Mouse (Mus musculus) spleen, postnatal 36 days (tissue): ENCODE results near the gene Cdca7.

ENCODE experiments used
- DNase-seq, 2 experiments: peaks; one replicate each; pipeline ENCODE4 v3.0.0; 2022; ENCODE audit warnings: low spot score in 2 of 2, mixed read lengths in 1 of 2

Gene Cdca7

GRCm38 (mm10) chr2:72475797-72476485 lies at the start of gene Cdca7:
Cdca7 (plus strand) TSS chr2:72476159.
- peak; percentile 71 for DNase-seq

- no peak for DNase-seq
Measured at GRCm38 (mm10) chr2:72426776-72427175, 49.2 kb upstream of the Cdca7 start.

GRCm38 (mm10) chr2:72427288-72427687 lies 48.7 kb upstream of the Cdca7 start:
- DNase-seq, result no peak

GRCm38 (mm10) chr2:72438941-72439533 lies 36.9 kb upstream of the Cdca7 start:
- DNase-seq, result no peak

GRCm38 (mm10) chr2:72441010-72441409 lies 34.9 kb upstream of the Cdca7 start:
- DNase-seq, result no peak

GRCm38 (mm10) chr2:72442825-72443224 lies 33.1 kb upstream of the Cdca7 start:
- DNase-seq, result peak in 1 of 2 experiments; percentile 3

- no peak for DNase-seq
Measured at GRCm38 (mm10) chr2:72443960-72444359, 32.0 kb upstream of the Cdca7 start.

GRCm38 (mm10) chr2:72446106-72446505 lies 29.9 kb upstream of the Cdca7 start:
- no peak for DNase-seq

GRCm38 (mm10) chr2:72446615-72447014 lies 29.3 kb upstream of the Cdca7 start:
- DNase-seq, result no peak

GRCm38 (mm10) chr2:72453563-72453962 lies 22.4 kb upstream of the Cdca7 start:
- DNase-seq, result no peak

GRCm38 (mm10) chr2:72456189-72456588 lies 19.8 kb upstream of the Cdca7 start:
- no peak for DNase-seq

- no peak for DNase-seq
Measured at GRCm38 (mm10) chr2:72464376-72465014, 11.5 kb upstream of the Cdca7 start.

- DNase-seq, result no peak
Measured at GRCm38 (mm10) chr2:72467604-72468003, 8.4 kb upstream of the Cdca7 start.

GRCm38 (mm10) chr2:72471415-72472070 lies 4.4 kb upstream of the Cdca7 start:
- DNase-seq, result no peak

- DNase-seq, result no peak
Measured at GRCm38 (mm10) chr2:72474531-72475287, 1.2 kb upstream of the Cdca7 start.

- DNase-seq, result no peak
Measured at GRCm38 (mm10) chr2:72475423-72475796, 549 bp upstream of the Cdca7 start.

- peak; percentile 6 to 23 for DNase-seq
Measured at GRCm38 (mm10) chr2:72476486-72477211, 690 bp downstream of the Cdca7 start.

GRCm38 (mm10) chr2:72477221-72477620 lies 1.3 kb downstream of the Cdca7 start:
- no peak for DNase-seq

GRCm38 (mm10) chr2:72478176-72478575 lies 2.2 kb downstream of the Cdca7 start:
- no peak for DNase-seq

- DNase-seq, result no peak
Measured at GRCm38 (mm10) chr2:72478921-72479320, 3.0 kb downstream of the Cdca7 start.

GRCm38 (mm10) chr2:72479818-72480217 lies 3.9 kb downstream of the Cdca7 start:
- no peak for DNase-seq
